Mouse (Mus musculus): ENCODE measurements around the gene 2010315B03Rik. TPM values are rescaled to one million over a fixed set of nuclear protein-coding genes. Genes with fewer than 3 reads are reported as not detected.
"Not testable (repeated sequence)": the region's sequence is repeated elsewhere in the genome, so short reads cannot be mapped to it uniquely, and the experiment has no call there.

The 2010315B03Rik gene
- polyA plus RNA-seq, 1 experiment from 2014 or later, result 9.9 TPM

GRCm38 (mm10) chr9:124262987-124263717 lies 49.3 kb downstream of the 2010315B03Rik start:
- no peak for DNase-seq (ENCODE audit: low spot score)
- no peaks in the 10 kb centered on the region for H3K36me3 ChIP-seq
- no peak overlapping the region for H3K4me3 ChIP-seq
- WGBS, result 89% methylated on average over 4 of the region's 4 CpGs
- no peaks in the 10 kb centered on the region for H3K9me3 ChIP-seq (replicated peaks)
- H3K4me1 ChIP-seq, result peaks cover 10% of the 10 kb centered on the region
- no peaks in the 10 kb centered on the region for H3K27me3 ChIP-seq (ENCODE audit: low read depth, poor library complexity, severe bottlenecking)
- H3K27ac ChIP-seq (replicated peaks), result no peak overlapping the region

GRCm38 (mm10) chr9:124258067-124258556 lies 54.4 kb downstream of the 2010315B03Rik start:
- no peaks in the 10 kb centered on the region for H3K36me3 ChIP-seq
- H3K27ac ChIP-seq (replicated peaks), result no peak overlapping the region
- H3K9me3 ChIP-seq (replicated peaks), result peaks cover 12% of the 10 kb centered on the region
- DNase-seq (ENCODE audit: low spot score), result no peak
- no peaks in the 10 kb centered on the region for H3K4me1 ChIP-seq
- 82% methylated on average over 4 of the region's 4 CpGs for WGBS
- no peaks in the 10 kb centered on the region for H3K27me3 ChIP-seq (ENCODE audit: low read depth, poor library complexity, severe bottlenecking)
- H3K4me3 ChIP-seq, result no peak overlapping the region

- H3K36me3 ChIP-seq, result no peaks in the 10 kb centered on the region
- H3K9me3 ChIP-seq (replicated peaks), result peaks cover 12% of the 10 kb centered on the region
- H3K27me3 ChIP-seq (ENCODE audit: low read depth, poor library complexity, severe bottlenecking), result no peaks in the 10 kb centered on the region
- no peak overlapping the region for H3K4me3 ChIP-seq
- H3K27ac ChIP-seq (replicated peaks), result no peak overlapping the region
- H3K4me1 ChIP-seq, result no peaks in the 10 kb centered on the region
- 53% methylated on average over 1 of the region's 1 CpGs for WGBS
- peak; percentile 83 for DNase-seq (ENCODE audit: low spot score)
These were observed 55.1 kb downstream of the 2010315B03Rik start for GRCm38 (mm10) chr9:124257200-124258066.

GRCm38 (mm10) chr9:124256271-124257199 lies 56.0 kb downstream of the 2010315B03Rik start:
- not testable (repeated sequence) for H3K27me3 ChIP-seq (ENCODE audit: low read depth, poor library complexity, severe bottlenecking); H3K4me1 ChIP-seq; H3K4me3 ChIP-seq; H3K36me3 ChIP-seq
- WGBS, result 16% methylated on average over 1 of the region's 1 CpGs
- peaks cover 12% of the 10 kb centered on the region for H3K9me3 ChIP-seq (replicated peaks)
- peak; percentile 64 for DNase-seq (ENCODE audit: low spot score)
- peak overlapping the region; percentile 0; the same call in 1 of the 2 replicates for H3K27ac ChIP-seq (replicated peaks)

- Histone ChIP-seq H3K36me3 (no peaks in the 10 kb centered on the region), H3K27ac (replicated peaks) (no peak overlapping the region), H3K4me3 (no peak overlapping the region), H3K27me3 (ENCODE audit: low read depth, poor library complexity, severe bottlenecking) (no peaks in the 10 kb centered on the region), H3K9me3 (replicated peaks) (peaks cover 4% of the 10 kb centered on the region), H3K4me1 (peaks cover 7% of the 10 kb centered on the region)
- no peak for DNase-seq (ENCODE audit: low spot score)
These were observed 61.1 kb downstream of the 2010315B03Rik start for GRCm38 (mm10) chr9:124251438-124251837.

Other genes starting within 250 kb of the 2010315B03Rik start
- gene Ccr2, start 210.7 kb downstream of the 2010315B03Rik start, polyA plus RNA-seq (2016; fragmentation: Nextera tagmentation; extraction: Ambion mirVana), result 0.05 and 0.27 TPM in 2 replicates
- 0.15 and 0.77 TPM in 2 replicates for gene Ccr5, start 191.2 kb downstream of the 2010315B03Rik start, polyA plus RNA-seq (2016; fragmentation: Nextera tagmentation; extraction: Ambion mirVana)
- 136 and 157 TPM in 2 replicates for gene Ppp2r3d, start 164.2 kb upstream of the 2010315B03Rik start, polyA plus RNA-seq (2016; fragmentation: Nextera tagmentation; extraction: Ambion mirVana)
- not detected in 2 replicates for gene Gm21836, start 181.1 kb upstream of the 2010315B03Rik start, polyA plus RNA-seq (2016; fragmentation: Nextera tagmentation; extraction: Ambion mirVana)